In genomic region chr6:91409448-91410167, GRCm38 (mm10) we compare ENCODE assay signal across 7 mouse cellular contexts. TPM values are rescaled to one million over a fixed set of nuclear protein-coding genes. Genes with fewer than 3 reads are reported as not detected.
DNase-seq lines count a peak whose midpoint lies in the region; ATAC-seq and TF ChIP-seq lines count a peak whose summit lies in the region.

No protein-coding gene starts in this region.

- TF ChIP-seq POLR2A in cerebellum, adult 2 months (IDR thresholded peaks at IDR 0.05; ENCODE audit: borderline replicate concordance, insufficient read depth, low read length): 0 out of 2 replicates have a peak, but pooled peaks have one; percentile 44

- DNase-seq in R1 (ENCODE audit: low read depth, low spot score): peak; percentile 92
- peak; percentile 71 to 79 for DNase-seq in cerebellum, adult 2 months
- DNase-seq in forelimb bud, embryonic 11.5 days (ENCODE audit: low read depth, low spot score): peak; percentile 43
- DNase-seq in limb, embryonic 11.5 days (ENCODE audit: low spot score): peak; percentile 63
- DNase-seq in gastrocnemius, postnatal 4 days (ENCODE audit: low spot score in 2 of 2): no peak
- DNase-seq in adrenal gland, adult 18-20 months (ENCODE audit: low spot score in 2 of 2): no peak

- TF ChIP-seq CTCF in cerebellum, adult 2 months (IDR thresholded peaks at IDR 0.05; ENCODE audit: borderline replicate concordance, insufficient read depth, low read depth, low read length): no peak

- H3K36me3 ChIP-seq in limb, embryonic 11.5 days (ENCODE audit: control insufficient read depth, insufficient read depth, low read length): no peaks in the 10 kb centered on the region
- H3K36me3 ChIP-seq in neural tube, embryonic 14.5 days (ENCODE audit: control insufficient read depth, insufficient read depth, low read length): no peaks in the 10 kb centered on the region

- H3K9ac ChIP-seq in limb, embryonic 11.5 days (ENCODE audit: low read length): no peak overlapping the region
- peak overlapping the region; percentile 72 for H3K9ac ChIP-seq in neural tube, embryonic 14.5 days (replicated peaks; ENCODE audit: low read depth, low read length)

- H3K9me3 ChIP-seq in limb, embryonic 11.5 days (ENCODE audit: control insufficient read depth, low read length): no peaks in the 10 kb centered on the region
- H3K9me3 ChIP-seq in neural tube, embryonic 14.5 days (ENCODE audit: control insufficient read depth, low read length): no peaks in the 10 kb centered on the region

- WGBS in cerebellum, adult 2 months: 1% methylated on average over 34 of the region's 34 CpGs
- under 1% methylated on average over 34 of the region's 34 CpGs for WGBS in limb, embryonic 11.5 days
- under 1% methylated on average over 34 of the region's 34 CpGs for WGBS in neural tube, embryonic 14.5 days

- ATAC-seq in limb, embryonic 11.5 days (ENCODE audit: insufficient number of reproducible peaks, low FRiP score, low TSS enrichment, low read depth): no peak
- no peak for ATAC-seq in neural tube, embryonic 14.5 days (ENCODE audit: low read depth)

- peak overlapping the region; percentile 10 for H3K4me2 ChIP-seq in limb, embryonic 11.5 days (ENCODE audit: low read depth, severe bottlenecking)
- peak overlapping the region; percentile 98 for H3K4me2 ChIP-seq in neural tube, embryonic 14.5 days (ENCODE audit: low read depth, low read length)

- H3K27me3 ChIP-seq in cerebellum, adult 2 months (ENCODE audit: control insufficient read depth, insufficient read depth, low read length): no peaks in the 10 kb centered on the region
- H3K27me3 ChIP-seq in limb, embryonic 11.5 days (ENCODE audit: control insufficient read depth, insufficient read depth, low read length): peaks cover 64% of the 10 kb centered on the region
- H3K27me3 ChIP-seq in neural tube, embryonic 14.5 days (ENCODE audit: control insufficient read depth, insufficient read depth, low read length): peaks cover 14% of the 10 kb centered on the region

- peaks cover 22% of the 10 kb centered on the region for H3K4me1 ChIP-seq in cerebellum, adult 2 months (ENCODE audit: control insufficient read depth, insufficient read depth, low read length)
- peaks cover 12% of the 10 kb centered on the region for H3K4me1 ChIP-seq in limb, embryonic 11.5 days (ENCODE audit: control insufficient read depth, insufficient read depth, low read length)
- peaks cover 17% of the 10 kb centered on the region for H3K4me1 ChIP-seq in neural tube, embryonic 14.5 days (ENCODE audit: control insufficient read depth, insufficient read depth, low read length)

- peak overlapping the region; percentile 99 for H3K27ac ChIP-seq in cerebellum, adult 2 months (ENCODE audit: insufficient read depth, low read length)
- no peak overlapping the region for H3K27ac ChIP-seq in limb, embryonic 11.5 days (replicated peaks; ENCODE audit: low read depth, low read length)
- no peak overlapping the region for H3K27ac ChIP-seq in neural tube, embryonic 14.5 days (ENCODE audit: low read depth, low read length)

- H3K4me3 ChIP-seq in cerebellum, adult 2 months (replicated peaks; ENCODE audit: insufficient read depth, low read depth, low read length): peak overlapping the region; percentile 69
- H3K4me3 ChIP-seq in limb, embryonic 11.5 days (ENCODE audit: low read depth, low read length): peak overlapping the region; percentile 42
- H3K4me3 ChIP-seq in neural tube, embryonic 14.5 days (ENCODE audit: low read depth, low read length): peak overlapping the region; percentile 69

RNA-seq across cellular contexts. Expression of gene Wnt7a, which starts 1.6 kb away (rescaled TPM):
- polyA plus RNA-seq in cerebellum, adult 2 months (2012; rRNA removed): 40.7 and 47.2 TPM in 2 replicates
- 2.5 and 2.8 TPM in 2 replicates for polyA plus RNA-seq in limb, embryonic 11.5 days (2014; fragmentation: Nextera tagmentation; extraction: Ambion mirVana)
- polyA plus RNA-seq in neural tube, embryonic 14.5 days (2014; fragmentation: Nextera tagmentation; extraction: Ambion mirVana): 9.4 and 10.5 TPM in 2 replicates
- not detected for total RNA-seq in gastrocnemius, postnatal 4 days (2021)
- total RNA-seq in adrenal gland, adult 18-20 months (2021): not detected

Comparison
In these comparisons a context has a peak if more than half of its experiments do, and no peak if none do; other contexts are left out.
1. DNase-seq: peak in R1 (single experiment), cerebellum, adult 2 months (2 of 2), forelimb bud, embryonic 11.5 days (single experiment) and limb, embryonic 11.5 days (single experiment); none in gastrocnemius, postnatal 4 days (0 of 2) and adrenal gland, adult 18-20 months (0 of 2).
2. Peak in every context shown above with its lines, with median percentiles within 50 percentile points of each other: H3K4me3 ChIP-seq.